Mouse (Mus musculus): ENCODE measurements around the gene Gm49342.
"Not testable (repeated sequence)": the region's sequence is repeated elsewhere in the genome, so short reads cannot be mapped to it uniquely, and the experiment has no call there.

Gm49342 gene

DNA sequence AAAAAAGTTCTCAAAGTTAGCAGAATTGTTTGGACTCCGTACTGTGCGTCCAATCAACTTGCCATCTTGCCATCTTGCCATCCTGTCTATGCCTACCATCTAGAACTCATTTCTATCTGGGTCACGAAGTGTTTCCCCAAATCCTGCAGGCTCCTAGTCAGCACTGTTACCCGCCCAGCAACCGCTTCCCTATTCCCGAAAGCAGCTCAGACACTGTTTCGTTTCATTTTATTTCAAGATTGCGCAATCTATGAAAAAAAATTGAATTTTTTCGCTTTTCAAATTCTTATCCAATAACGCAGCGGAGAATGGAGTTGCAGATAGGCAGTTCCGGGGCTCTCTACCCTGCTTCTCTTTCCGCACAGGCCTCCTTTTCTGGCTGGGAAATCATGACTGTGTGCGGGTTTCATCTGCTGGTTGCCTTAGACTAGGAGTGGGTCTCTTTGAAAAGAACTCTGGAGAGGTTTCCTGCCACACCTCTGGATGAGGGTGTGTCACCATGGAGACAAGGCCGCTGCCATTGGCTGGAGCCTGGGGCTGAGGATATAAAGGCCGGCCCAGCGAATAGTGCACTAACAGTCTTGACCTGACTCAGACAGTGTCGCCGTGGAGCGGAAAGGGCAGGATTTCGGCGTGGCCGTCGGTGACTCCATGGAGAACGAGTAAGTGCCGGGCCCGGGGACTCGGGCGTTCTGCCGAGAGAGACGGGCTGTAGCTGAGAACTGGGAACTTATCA lies at the start of gene Gm49342:
Gene Gm49342 (plus strand): TSS at position 586 of the 736 bp plus-strand sequence.
- peak; percentile 74 to 89 for DNase-seq (ENCODE audit: low spot score in 2 of 2)

- no peak for DNase-seq (ENCODE audit: low spot score in 2 of 2)
Measured at GRCm38 (mm10) chr14:50895407-50895806, 48.9 kb upstream of the Gm49342 start.

- peak in 1 of 2 experiments; percentile 9 for DNase-seq (ENCODE audit: low spot score in 2 of 2)
Measured at GRCm38 (mm10) chr14:50895985-50896746, 48.2 kb upstream of the Gm49342 start.

GRCm38 (mm10) chr14:50896747-50897373 lies 47.5 kb upstream of the Gm49342 start:
- DNase-seq (ENCODE audit: low spot score in 2 of 2) = peak in 1 of 2 experiments; percentile 15

- DNase-seq (ENCODE audit: low spot score in 2 of 2) = no peak
Measured at GRCm38 (mm10) chr14:50897374-50897765, 46.9 kb upstream of the Gm49342 start, which contains the start of gene Klhl33. Klhl33 (minus strand) TSS chr14:50897507.

- not testable (repeated sequence) for DNase-seq (ENCODE audit: low spot score in 2 of 2)
Measured at GRCm38 (mm10) chr14:50897992-50898391, 46.3 kb upstream of the Gm49342 start.

DNA sequence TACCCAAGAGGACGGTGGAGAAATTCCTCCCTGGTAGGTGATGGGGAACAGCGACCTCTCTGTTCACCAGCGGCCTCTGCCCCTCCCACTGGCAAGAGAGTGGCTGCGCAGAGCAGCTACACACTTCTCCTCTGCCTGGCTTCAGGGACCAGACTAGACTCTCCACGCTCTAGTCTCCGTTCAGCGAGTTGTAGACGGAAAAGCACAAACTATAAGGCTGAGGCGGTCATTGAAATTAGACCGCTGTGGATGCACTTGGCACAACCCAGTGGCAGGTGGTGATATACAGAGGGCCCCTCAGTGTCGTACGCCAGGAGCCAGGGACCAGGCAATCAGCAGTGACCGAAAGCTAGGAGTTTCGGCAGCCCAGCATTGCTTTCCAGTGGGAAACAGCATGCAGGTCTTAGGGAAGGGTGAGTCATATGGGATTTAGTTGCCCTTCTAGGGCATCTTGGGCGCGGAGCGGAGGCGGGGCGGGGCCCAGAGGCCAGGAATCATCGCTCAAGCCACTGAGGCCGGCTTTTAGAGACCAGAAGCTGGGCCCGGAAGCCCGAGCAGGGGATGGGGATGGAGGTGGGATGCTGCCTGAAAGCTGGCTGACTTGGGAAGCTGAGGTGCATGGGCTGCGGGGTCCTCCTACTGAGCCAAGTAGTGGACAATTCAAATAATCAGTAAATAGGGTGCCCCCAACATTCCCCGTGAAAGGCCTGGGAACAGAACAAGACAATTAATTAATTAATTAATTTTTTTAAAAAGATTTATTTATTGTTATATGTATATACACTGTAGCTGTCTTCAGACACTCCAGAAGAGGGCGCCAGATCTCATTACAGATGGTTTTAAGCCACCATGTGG lies 40.1 kb upstream of the Gm49342 start:
- peak in 1 of 2 experiments; percentile 33 for DNase-seq (ENCODE audit: low spot score in 2 of 2)

- DNase-seq (ENCODE audit: low spot score in 2 of 2) = no peak
Measured at GRCm38 (mm10) chr14:50904828-50905129, 39.5 kb upstream of the Gm49342 start.

GRCm38 (mm10) chr14:50905327-50905726 lies 39.0 kb upstream of the Gm49342 start:
- not testable (repeated sequence) for DNase-seq (ENCODE audit: low spot score in 2 of 2)

DNA sequence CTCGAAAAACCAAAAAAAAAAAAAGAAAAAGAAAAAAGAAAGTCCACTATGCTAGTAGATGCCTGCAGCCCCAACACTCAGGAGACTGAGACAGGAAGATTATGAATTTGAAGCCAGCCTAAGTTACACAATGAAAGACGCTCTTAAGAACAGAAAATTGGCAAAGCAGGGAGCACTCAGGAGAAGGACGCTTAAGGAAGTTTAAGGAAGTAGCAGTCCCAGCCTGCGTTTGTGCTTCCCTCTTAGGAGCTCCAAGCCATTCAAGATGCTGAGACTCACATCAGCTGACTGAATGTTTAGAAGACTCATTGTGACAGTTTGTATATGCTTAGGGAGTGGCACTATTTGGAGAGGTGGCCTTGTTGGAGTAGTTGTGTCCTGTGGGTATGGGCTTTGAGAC lies 36.2 kb upstream of the Gm49342 start:
- no peak for DNase-seq (ENCODE audit: low spot score in 2 of 2)

DNA sequence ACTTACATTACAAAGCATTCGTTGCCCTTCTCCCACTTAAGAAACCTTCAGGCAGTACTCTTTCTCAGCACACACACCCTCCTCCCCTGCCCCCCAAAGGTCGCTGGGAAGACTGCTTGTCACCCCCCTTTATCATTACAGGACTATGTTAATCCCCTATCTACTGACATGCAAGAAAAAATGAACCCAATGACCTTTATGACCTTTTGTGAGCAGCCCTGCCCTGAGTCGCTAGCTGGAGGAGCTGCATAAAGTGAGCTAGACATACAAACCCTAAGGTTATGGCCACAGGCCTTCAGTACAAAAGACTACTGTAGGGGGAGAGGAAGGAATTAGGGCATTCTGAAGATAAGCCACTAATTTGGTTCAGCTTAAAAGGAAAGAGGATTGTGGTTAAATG lies 33.0 kb upstream of the Gm49342 start:
- DNase-seq (ENCODE audit: low spot score in 2 of 2) = no peak

DNA sequence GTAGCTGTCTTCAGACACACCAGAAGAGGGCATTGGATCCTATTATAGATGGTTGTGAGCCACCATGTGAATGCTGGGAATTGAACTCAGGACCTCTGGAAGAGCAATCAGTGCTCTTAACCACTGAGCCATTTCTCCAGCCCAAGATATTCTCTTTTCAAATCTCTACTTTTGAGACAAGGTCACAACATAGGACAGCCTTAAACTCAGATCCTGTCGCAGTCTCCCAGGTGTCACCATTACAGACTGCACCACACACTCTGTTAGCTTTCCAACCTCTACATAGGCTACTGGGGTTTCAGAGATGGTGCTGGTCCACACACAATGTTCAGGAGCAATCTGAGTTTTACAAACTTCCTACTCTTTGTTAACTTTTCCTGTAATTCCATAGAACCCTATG lies 20.9 kb upstream of the Gm49342 start:
- not testable (repeated sequence) for DNase-seq (ENCODE audit: low spot score in 2 of 2)

- peak; percentile 94 to 97 for DNase-seq (ENCODE audit: low spot score in 2 of 2)
Measured at GRCm38 (mm10) chr14:50924281-50925064, 19.8 kb upstream of the Gm49342 start, which contains the start of the genes Osgep and Apex1. Osgep (minus strand) TSS chr14:50924893. Apex1 (plus strand) TSS chr14:50924968.

- no peak for DNase-seq (ENCODE audit: low spot score in 2 of 2)
Measured at GRCm38 (mm10) chr14:50925111-50925920, 19.0 kb upstream of the Gm49342 start.

- no peak for DNase-seq (ENCODE audit: low spot score in 2 of 2)
Measured at GRCm38 (mm10) chr14:50927366-50927765, 17.0 kb upstream of the Gm49342 start.

GRCm38 (mm10) chr14:50929951-50930350 lies 14.4 kb upstream of the Gm49342 start:
- peak in 1 of 2 experiments; percentile 12 for DNase-seq (ENCODE audit: low spot score in 2 of 2)

- DNase-seq (ENCODE audit: low spot score in 2 of 2) = no peak
Measured at GRCm38 (mm10) chr14:50930377-50930753, 14.0 kb upstream of the Gm49342 start.

- DNase-seq (ENCODE audit: low spot score in 2 of 2) = peak; percentile 97 to 98
Measured at GRCm38 (mm10) chr14:50930754-50931492, 13.4 kb upstream of the Gm49342 start, which contains the start of the genes Pip4p1 and Pnp. Pip4p1 (minus strand) TSS chr14:50930856. Pnp (plus strand) TSS chr14:50931082.

DNA sequence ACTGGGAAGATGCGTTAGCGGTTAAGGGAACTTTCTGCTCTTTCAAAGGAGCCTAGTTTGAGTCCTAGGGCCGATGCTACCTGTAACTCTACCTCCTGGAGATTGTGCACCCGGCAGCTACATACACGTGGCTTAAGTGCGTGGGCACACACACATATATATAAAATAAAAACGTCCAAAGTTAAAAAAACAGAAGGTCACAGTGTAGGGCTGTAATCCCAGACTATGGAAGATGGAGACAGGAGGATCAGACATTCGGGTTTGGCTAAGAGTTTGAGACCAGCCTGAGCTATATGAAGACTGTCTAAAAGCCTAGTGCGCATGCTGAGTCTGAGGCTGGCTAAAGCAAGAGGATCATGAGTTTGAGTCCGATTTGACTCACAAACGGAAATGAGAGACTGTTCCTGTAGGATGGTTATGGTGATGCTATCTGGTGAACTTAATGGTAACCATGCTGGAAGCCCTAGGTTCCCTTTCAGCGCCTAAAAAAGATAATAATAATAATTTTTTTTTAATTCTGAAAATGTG lies 12.8 kb upstream of the Gm49342 start:
- no peak for DNase-seq (ENCODE audit: low spot score in 2 of 2)

Measured in cerebellum, postnatal 4 days (tissue).